Mouse (Mus musculus) testis, adult 2 months (tissue): ENCODE data around the gene Gm9844.
"Not testable (repeated sequence)": the region's sequence is repeated elsewhere in the genome, so short reads cannot be mapped to it uniquely, and the experiment has no call there.

Experiments
- CTCF ChIP-seq: fragments of 200-500 bp; IDR thresholded peaks from 2 replicates; pipeline ENCODE4 v1.5.1; 2012; ENCODE audit warnings: low read depth, mild to moderate bottlenecking, inconsistent platforms, low read length, moderate library complexity; ENCODE audit not compliant: control insufficient read depth, insufficient read depth, insufficient replicate concordance
- POLR2A ChIP-seq: fragments of 200-500 bp; IDR thresholded peaks from 2 replicates; pipeline ENCODE4 v1.6.1; 2012; ENCODE audit warnings: low read depth, mild to moderate bottlenecking, inconsistent platforms, low read length, moderate library complexity; ENCODE audit not compliant: control insufficient read depth

DNA sequence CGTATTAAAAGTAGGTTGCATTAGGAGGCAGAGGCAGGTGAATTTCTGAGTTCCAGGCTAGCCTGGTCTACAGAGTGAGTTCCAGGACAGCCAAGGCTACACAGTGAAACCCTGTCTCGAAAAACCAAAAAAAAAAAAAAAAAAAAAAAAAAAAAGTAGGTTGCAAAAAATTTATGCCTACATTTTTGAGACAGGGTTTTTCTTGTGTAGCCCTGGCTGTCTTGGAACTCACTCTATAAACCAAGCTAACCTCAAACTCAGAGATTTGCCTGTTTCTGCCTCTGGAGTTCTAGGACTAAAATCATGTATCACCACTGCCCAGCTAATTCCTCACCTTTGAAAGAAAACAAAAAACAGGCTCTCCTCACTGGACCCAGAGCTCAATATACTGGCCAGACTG, 33.7 kb downstream of the Gm9844 start:
- TF ChIP-seq CTCF, POLR2A: not testable (repeated sequence)
